Mouse (Mus musculus) kidney, embryonic 15.5 days (tissue): ENCODE data around the gene Tspan17. TPM values are rescaled to one million over a fixed set of nuclear protein-coding genes. Genes with fewer than 3 reads are reported as not detected.

ENCODE experiments used
- polyA plus RNA-seq: library from polyadenylated mRNA; unstranded; fragments of >200 nt; fragmentation: Nextera tagmentation; extraction: Ambion mirVana; gene quantifications from 2 replicates; pipeline ENCODE4 v1.2.1, GENCODE M21; 2015

The Tspan17 gene
- polyA plus RNA-seq, 1 experiment from 2014 or later = 13.4 TPM

Other genes with a start within 250 kb of the Tspan17 start
- 151 and 162 TPM in 2 replicates for gene 4833439L19Rik, start 223.9 kb upstream of the Tspan17 start, polyA plus RNA-seq
- 34.0 and 36.1 TPM in 2 replicates for gene Arl10, start 214.4 kb upstream of the Tspan17 start, polyA plus RNA-seq
- gene Nop16, start 199.3 kb upstream of the Tspan17 start, polyA plus RNA-seq = 90.2 and 95.5 TPM in 2 replicates
- 205 and 219 TPM in 2 replicates for gene Higd2a, start 199.2 kb upstream of the Tspan17 start, polyA plus RNA-seq
- gene Cltb, start 178.0 kb upstream of the Tspan17 start, polyA plus RNA-seq = 44.8 and 45.6 TPM in 2 replicates
- gene Faf2, start 167.6 kb upstream of the Tspan17 start, polyA plus RNA-seq = 77.2 and 77.4 TPM in 2 replicates
- gene Rnf44, start 95.5 kb upstream of the Tspan17 start, polyA plus RNA-seq = 78.5 and 83.8 TPM in 2 replicates
- 5.4 TPM in 2 replicates for gene Cdhr2, start 87.9 kb upstream of the Tspan17 start, polyA plus RNA-seq
- 0.14 and 0.27 TPM in 2 replicates for gene Gprin1, start 39.5 kb upstream of the Tspan17 start, polyA plus RNA-seq
- gene Sncb, start 22.8 kb upstream of the Tspan17 start, polyA plus RNA-seq = 0.15 and 0.29 TPM in 2 replicates
- gene Eif4e1b, start 5.4 kb upstream of the Tspan17 start, polyA plus RNA-seq = not detected in 2 replicates
- 2.5 and 2.7 TPM in 2 replicates for gene Unc5a, start 160.0 kb downstream of the Tspan17 start, polyA plus RNA-seq
- 0.77 and 0.91 TPM in 2 replicates for gene Hk3, start 232.0 kb downstream of the Tspan17 start, polyA plus RNA-seq